Mouse (Mus musculus): ENCODE results near the gene Zfp943. TPM values are rescaled to one million over a fixed set of nuclear protein-coding genes. Genes with fewer than 3 reads are reported as not detected.

Gene Zfp943
- polyA plus RNA-seq, 1 experiment from 2014 or later: 20.7 TPM

Other genes starting within 250 kb of the Zfp943 start
- gene Zfp229, start 231.8 kb upstream of the Zfp943 start, polyA plus RNA-seq (2014; fragmentation: Nextera tagmentation; extraction: Ambion mirVana): 6.5 and 7.5 TPM in 2 replicates
- gene Zfp820, start 116.8 kb upstream of the Zfp943 start, polyA plus RNA-seq (2014; fragmentation: Nextera tagmentation; extraction: Ambion mirVana): 3.8 and 4.0 TPM in 2 replicates
- 14.0 and 14.1 TPM in 2 replicates for gene Zfp995, start 52.6 kb upstream of the Zfp943 start, polyA plus RNA-seq (2014; fragmentation: Nextera tagmentation; extraction: Ambion mirVana)
- 21.4 and 28.3 TPM in 2 replicates for gene Zfp942, start 88 bp upstream of the Zfp943 start, polyA plus RNA-seq (2014; fragmentation: Nextera tagmentation; extraction: Ambion mirVana)
- gene Zfp947, start 203.6 kb downstream of the Zfp943 start, polyA plus RNA-seq (2014; fragmentation: Nextera tagmentation; extraction: Ambion mirVana): 1.8 and 2.1 TPM in 2 replicates

Data from forebrain, embryonic 14.5 days (tissue).